Mouse (Mus musculus) testis, postnatal 14 days (tissue): ENCODE measurements around the gene Eif3l.

ENCODE experiments used
- DNase-seq: peaks from one replicate; pipeline ENCODE4 v3.0.0; 2021; ENCODE audit warnings: low spot score

The Eif3l gene

DNA sequence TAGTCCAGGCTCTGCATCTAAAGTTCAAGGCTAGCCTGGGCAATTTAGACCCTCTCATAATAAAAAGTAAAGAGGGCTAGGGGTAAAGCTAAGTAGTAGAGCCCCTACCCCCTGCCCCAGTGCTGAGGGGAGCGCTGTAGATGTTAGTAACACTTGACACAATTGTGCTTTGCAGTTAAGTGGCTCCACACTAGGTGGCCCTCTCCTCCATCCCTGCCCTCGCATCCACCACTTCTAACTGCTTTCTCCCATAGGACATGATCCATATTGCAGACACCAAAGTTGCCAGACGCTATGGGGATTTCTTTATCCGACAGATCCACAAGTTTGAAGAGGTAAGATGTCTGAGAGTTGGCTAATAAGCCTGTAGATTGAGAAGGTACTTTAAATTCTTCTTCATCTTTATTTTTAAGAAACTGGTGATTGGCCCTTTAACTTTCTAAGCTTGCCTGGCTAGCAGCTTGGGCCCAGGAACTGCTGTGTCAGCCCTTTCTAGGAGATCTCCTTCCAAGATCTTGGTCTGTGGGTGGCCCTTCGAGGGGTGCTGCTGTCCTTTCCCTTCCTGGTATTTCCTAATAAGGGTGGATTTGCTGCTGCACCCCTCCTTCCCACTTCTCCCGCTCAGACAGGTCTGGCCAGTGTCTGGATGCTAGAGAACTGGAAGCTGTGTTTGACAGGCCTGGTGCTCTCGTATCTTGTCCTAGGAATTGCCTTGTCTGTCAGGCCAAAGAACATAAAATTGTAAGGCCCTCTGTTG lies 18.3 kb downstream of the Eif3l start:
- peak; percentile 44 for DNase-seq

DNA sequence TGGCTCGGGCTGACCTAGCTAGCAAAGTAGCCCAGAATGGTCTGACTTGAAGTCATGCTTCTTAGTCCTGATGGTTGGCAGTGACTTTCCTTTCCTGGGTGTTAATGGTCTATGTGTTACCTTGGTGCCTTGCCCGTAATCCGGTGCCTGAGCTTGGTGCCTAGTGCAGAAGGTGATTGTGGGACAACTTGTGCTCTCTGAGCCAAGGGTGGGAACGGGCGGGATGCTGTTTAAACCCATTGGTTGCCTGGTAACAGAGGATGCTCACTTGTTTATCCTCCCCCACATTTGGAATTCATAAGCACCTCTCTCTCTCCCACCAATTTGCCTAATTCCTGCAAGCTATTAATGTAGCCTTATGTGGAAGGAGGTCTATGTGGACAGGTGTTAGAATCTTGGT lies 20.5 kb downstream of the Eif3l start:
- DNase-seq, result no peak

DNA sequence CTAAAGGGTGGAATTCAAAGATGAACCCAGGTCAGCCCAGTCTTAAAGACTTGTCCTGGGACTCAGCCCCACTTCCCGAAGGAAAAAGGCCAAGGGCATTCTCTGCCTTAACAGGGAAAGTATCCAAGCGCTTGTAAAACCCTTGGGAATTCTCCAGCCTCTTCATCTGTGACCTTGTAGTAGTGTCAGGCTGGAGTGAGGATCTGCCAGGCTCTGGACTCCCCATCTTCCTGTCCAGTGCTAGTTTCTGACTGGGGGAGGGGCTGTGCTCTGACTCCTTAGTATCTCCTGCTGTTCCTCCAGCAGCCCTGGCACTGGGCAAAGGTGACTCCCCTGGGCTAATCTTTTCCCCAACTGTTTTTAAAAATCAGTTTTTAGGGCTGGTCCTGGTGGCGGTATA lies 21.6 kb downstream of the Eif3l start:
- DNase-seq, result peak; percentile 49

DNA sequence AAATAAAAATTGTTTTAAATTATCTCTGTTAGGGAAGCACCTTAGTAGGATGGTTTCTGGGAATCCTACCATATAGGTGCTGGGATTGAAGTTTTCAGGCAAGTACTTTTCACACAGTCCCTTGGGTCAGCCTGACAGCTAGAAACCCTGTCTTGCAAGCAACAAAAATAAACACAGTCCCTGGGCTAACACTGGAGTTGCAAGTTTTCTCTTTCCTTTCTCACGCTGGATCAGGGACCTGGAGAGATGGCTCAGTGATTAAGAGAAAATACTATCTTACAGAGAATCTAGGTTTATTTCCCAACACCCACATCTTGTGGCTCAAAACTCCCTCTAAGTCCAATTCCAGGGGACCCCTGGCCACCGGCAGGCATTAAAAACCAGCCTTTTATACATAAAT lies 22.2 kb downstream of the Eif3l start:
- no peak for DNase-seq

DNA sequence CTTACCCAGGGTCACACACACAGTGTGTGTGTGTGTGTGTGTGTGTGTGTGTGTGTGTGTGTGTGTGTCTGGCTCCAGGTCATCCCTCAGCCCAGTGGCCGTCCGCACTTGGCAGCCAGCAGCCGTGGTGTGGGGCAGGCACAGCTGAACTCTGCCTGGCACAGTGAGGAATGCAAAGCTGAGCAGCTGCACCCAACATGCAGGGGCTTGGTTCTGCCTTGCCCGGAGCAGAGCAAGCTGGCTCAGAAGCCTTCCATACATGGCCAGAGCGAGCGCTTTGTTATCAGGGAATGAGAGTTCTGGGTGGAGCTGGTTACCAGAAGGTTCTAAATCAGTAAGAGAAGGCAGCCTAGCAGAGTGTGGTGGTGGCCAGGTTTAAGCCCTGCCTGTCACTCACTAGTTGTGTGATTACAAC lies 22.6 kb downstream of the Eif3l start:
- DNase-seq, result peak; percentile 45

DNA sequence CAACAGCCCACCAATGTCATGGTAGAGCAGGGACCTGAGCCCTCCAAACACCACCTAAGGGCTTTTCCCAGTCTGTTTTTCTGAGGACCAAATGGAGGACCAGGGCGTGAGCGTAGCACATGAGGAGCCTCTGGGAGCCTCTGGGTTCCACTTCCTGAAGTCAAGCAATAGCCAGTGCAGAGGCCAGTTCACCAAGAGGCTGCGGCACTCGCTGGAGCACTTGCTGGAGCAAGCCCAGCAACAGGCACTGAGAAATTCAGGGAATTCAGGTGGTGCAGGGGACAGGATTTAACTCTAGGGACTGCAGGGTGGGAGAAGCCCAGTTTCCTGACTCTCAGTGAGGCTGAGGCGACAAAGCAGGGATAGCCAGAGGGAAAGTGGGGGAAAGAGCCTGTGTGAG lies 23.2 kb downstream of the Eif3l start:
- DNase-seq, result no peak

DNA sequence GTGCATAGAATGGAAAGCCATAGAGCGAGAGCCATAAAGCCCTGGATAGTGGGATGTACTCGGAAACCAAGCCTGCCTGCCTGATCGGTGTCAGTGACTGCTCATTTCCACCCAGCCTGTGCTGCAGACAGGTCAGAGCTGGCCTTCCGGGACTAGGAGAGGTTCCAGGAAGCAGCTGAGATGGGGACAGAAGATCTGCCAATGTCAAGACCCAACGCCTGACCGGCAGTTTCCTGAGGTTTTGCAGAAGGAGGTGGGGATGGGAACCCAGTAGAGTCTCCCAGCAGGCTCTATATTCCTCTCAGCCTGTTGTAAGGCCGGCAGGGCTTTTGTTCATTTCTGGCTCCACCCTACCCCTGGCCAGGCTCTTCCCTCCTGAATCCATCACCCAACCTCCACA lies 23.9 kb downstream of the Eif3l start:
- no peak for DNase-seq

DNA sequence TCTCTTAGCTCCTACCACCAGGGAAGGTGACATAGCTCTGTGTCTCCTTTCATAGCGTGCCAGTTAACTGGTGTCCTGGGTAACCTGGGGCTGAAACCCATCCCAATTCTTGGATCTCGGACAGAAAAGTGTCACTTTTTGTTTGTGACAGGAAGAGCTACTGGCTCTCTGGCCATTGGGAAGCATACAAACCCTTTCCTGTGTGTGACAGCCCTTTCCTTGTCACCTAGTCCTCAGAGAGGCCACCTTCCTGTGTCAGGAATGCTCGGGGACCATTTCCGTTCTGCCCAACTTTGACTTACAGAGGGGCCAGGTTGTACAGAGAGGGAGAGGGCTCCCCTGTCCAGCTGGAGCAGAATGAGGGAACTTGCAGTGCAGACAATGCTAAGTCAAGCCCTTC lies 24.5 kb downstream of the Eif3l start:
- DNase-seq, result no peak

DNA sequence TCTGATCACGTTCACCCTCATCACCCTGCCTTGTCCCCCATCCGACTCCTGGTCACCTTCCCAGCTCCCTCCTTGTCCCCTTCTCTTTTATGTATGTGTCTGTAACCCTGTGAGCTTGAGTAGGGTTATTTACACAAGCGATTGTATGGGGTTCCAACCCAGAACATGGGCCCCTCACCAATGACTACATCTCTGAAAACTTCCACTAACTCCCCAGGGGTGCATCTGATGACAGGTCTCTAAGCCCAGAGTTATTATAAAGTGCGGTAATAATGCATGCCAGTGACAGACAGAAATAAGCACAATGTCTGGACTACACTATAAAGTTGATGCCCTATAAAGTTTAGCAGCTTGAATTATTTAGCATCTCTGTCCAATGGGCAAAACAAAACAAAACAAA lies 25.4 kb downstream of the Eif3l start:
- DNase-seq, result no peak

DNA sequence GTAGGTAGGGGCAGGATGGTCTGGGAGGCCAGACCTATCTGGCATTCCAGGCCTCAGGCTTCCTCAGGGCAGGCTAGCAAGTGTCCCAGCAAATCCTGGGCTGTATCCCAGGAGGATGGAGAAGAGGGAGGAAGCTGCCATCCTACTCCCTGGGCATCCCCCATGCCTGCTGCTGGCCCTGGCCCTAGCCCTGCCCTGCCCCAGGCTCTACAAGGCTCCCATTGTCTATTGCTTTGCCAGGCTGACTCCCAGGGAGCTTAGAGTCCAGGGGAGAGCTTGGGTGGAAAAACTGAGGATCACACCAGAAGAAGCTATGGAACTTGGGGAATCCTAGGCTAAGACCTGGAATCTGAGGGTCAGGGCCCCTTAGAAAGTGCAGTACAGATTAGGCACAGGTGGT lies 26.6 kb downstream of the Eif3l start:
- no peak for DNase-seq

DNA sequence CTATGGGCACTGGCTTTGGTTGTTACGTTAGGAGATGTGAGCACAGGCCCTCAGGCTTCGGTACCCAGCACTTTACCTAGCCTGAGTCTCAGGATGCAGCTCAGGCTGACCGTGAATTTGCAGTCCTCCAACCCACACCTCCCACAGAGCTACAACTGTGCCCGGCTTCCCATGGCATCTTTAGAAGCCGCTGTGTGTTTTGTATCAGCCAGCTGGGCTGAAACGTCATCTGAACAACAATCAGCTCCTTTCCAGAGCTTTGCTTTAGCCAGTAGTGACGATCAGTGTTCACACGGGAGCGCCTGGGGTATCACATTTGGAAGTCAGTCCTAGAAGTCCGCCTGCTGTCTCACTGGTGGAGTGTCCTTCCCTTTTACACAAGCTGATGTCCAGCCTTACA lies 28.3 kb downstream of the Eif3l start:
- DNase-seq, result no peak

DNA sequence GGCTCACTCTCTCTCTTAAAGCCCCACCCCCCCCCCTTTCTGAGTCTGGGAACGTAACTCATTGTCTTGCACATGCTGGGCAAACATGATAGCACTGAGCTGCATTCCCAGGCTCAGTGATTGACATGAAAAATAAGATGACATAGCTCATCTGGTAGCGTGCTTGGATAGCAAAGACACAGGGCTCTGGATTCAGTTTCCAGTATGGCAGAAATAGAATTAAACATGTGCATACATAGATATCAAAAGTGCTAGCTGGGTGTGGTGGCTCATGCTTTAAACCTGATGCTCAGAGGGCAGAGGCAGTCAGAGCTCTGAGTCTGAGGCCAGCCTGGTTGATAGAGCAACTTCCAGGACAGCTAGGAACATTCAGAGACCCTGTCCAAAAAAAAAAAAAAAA lies 30.8 kb downstream of the Eif3l start:
- DNase-seq, result no peak

DNA sequence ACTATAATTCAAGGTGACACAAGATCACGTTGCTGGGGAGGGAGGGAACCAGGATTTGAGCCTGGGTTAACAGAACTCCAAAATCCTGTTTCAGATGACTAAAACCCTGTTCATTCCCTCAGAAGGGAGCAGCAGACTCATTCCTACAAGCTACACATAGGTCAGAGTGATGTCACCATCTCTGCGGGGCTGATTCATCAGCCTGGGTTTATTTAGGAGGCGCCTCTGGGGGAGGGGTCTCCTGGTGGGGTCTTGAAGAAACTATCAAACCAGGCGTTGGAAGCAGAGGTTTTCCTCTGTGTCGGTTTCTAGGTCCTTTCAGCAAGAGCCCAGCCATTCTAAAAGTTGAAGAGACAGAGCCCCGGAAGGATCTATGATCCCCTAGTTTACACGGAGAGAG lies 33.0 kb downstream of the Eif3l start:
- no peak for DNase-seq

DNA sequence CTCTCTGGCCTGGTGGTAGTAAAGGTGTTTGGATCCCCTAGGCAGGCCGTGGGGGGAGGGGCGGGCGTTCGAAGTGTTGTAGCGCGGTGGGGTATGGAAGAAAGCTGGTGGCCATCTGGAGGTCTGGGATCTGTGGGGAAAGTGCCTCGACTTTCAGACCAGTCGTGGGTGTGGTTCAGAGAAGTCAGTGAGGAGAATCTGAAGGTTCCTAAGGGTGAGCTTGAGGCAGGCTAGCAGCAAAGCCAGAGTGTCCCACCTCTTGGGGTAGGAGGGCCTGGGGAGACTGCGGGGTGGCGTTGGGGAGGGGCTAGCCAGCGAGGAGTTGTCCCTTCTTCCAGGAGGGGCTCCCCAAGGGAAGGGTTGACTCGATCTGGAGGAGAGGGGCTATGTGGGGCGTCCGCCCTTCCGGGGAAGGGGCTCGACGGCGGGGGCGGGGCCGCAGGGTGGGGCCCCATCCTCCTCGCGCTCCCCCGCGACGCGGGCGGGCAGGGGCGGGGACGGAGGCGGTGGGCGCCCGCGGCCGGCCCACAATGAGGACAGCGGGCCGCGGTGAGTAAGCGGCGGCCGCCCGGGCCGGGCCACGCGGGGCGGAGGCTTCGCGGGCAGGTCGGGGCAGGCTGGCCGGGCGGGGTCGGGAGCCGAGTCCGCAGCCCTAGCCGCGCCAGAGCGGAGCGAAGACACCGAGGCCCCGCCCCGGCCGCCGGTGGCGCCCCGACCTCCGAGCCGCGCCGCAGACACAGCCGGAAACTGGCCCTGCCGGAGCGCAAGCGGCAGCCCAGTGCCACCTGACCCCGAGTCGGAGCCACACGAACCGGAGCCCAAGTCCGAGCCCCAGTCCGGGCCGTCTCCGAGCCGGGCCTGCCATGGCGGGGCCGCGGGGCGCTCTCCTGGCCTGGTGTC lies 33.7 kb downstream of the Eif3l start, which contains the start of gene Micall1:
Gene Micall1 (plus strand): TSS at position 478 of the 900 bp plus-strand sequence.
- DNase-seq, result peak; percentile 80

DNA sequence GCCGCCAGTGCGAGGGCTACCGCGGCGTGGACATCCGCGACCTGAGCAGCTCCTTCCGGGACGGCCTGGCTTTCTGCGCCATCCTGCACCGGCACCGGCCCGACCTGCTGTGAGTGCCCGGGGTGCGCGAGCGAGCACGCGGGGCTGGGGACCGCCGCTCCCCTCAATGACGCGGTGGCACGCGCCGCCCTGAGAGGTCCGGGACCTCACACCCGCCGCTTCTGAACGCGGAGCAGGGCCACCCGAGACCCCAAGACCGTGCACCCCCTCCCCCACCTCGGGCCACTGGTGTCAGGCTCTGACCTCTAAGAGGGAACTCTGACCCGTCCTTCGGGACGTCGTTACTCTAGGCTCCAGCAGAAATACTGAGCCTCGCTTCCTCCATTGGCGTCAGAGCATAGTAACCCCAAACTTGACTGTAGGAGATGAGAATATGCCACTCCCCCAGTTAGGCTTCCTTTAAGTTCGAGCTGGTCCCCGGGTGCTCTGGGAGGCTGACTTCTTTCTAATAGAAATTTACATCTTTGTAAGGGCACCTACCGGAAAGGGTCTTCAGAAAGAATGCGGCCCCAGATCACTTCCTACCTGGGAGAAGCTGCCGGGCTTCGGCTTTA lies 34.4 kb downstream of the Eif3l start:
- no peak for DNase-seq

DNA sequence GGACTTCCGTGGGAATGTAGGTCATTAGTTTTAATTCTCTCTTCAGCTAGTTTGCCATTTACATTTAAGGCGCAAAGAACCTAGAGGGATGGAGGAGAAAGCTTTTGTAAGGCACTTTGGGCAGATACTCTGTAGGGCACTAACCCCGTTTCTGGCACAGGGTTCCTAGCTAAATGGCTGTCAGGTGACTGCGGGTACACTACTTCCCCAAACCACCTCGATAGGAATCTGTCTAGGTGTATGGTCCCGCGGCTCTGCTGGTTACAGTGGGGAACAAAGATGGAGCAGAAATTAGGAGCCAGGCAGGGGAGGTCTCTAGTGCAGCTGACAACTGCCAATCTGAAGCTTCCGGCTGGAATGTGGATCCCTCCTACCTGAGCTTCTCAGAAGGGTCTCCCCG lies 35.1 kb downstream of the Eif3l start:
- DNase-seq, result no peak

DNA sequence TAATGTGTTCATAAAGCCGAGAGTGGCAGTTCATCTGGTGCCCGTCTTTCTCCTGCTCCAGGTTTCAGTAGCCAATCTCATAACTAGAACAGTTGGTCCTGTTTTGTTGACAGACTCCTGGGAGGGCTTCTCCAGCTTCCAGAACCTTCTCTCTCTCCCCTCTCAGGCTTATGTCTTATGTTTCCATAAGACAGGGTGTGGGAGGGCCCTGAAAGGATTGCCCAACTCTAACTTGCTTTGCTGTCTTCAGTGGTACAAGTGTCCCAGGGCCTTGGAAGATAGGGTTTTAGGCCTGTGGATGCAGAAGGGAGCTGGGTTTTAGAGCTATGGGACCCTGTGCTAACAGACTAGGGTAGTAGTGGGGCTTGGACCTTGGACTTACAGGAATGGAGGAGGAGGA lies 35.5 kb downstream of the Eif3l start:
- no peak for DNase-seq

DNA sequence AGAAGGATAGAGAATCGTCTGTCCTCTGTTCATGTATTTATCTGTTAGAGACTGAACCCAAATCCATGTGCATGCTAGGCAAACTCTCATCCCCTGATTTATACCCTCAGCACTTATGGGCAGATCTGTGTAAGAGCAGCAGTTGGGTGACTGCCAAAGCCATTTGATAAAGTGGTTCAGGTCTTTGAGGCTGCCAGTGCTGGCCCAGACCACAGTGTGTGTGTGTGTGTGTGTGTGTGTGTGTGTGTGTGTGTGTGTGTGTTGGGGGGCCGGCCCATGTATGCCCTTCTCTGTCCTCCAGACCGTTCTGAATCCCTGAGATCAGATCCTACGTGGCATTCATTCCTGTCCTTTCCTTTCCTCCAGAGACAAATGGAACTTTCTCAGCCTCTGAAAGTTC lies 36.8 kb downstream of the Eif3l start:
- no peak for DNase-seq

DNA sequence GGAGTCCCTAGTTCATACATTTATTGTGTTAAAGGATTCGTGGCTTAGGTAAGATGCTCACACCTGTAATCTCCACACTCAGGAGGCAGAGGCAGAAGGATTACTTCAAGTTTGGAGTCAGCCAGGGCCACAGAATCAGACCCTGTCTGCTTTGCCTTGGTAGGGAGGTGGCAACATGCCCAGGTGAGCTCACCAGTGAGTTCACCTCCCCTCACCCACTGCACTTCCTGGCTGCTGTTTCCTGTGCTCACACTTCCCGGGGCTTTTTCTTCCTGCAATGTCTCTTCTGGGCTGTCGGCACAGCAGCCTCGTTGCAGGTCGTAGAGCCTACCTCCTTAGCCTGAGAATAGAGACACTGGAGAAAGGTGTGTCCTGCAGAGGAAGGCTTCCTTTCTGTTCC lies 40.3 kb downstream of the Eif3l start:
- no peak for DNase-seq

DNA sequence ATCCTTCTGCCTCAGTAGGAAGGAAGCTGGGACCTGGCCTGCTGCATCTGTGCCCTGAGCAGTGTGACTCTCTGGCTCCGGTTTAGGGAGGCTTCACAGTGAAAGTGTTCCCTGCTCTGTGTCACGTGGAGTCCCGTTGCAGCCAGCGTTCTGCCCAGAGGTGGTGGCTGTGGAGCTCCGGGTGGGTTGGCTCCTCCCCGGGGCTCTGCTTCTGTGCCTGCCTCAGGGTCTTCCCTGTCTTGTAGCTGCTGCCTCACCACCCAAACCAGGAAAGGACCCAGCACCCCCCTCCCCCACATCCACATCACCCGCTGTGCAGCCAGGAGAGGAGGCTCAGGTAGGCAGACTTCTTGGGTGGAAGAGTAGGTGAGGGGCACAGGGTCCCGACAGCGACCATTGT lies 44.5 kb downstream of the Eif3l start:
- DNase-seq, result no peak

DNA sequence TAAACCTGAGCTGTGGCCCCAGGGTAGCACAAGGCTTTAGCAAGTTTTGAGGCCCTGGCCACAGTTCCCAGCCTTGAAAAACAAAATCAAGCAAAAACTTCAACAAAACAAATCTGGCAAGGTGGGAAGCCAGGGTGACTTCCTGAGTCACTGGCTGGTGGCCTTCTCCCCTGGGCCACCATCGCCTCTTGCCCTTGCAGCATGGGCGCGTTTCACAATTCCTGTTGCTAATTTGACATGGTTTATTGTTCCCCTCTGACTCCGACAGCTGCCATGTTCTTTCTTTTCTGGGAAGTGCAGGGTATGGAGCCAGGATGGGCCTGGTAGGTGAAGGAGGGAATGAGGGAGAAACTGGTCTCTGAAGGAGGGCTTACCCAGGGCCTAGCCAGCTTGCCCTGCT lies 47.1 kb downstream of the Eif3l start:
- no peak for DNase-seq

DNA sequence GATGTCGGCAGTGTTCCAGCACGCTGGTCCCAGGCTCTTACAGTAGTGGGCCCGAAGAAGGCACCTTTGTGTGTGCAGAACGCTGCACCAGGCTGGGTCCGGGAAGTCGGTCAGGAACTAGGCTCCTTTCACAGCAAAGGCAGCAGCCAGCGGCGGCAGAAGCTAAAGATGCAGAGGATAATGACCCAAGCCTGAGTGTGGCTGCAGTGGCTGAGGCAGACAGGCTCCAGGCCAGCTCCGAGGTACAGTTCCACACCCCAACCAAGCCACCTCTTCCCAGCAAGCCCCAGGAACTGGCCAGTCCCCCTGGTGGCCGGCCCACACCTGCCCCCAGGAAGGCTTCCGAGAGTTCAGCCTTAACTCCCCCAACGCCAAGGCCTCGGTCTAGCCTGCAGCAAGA lies 47.6 kb downstream of the Eif3l start:
- DNase-seq, result no peak

DNA sequence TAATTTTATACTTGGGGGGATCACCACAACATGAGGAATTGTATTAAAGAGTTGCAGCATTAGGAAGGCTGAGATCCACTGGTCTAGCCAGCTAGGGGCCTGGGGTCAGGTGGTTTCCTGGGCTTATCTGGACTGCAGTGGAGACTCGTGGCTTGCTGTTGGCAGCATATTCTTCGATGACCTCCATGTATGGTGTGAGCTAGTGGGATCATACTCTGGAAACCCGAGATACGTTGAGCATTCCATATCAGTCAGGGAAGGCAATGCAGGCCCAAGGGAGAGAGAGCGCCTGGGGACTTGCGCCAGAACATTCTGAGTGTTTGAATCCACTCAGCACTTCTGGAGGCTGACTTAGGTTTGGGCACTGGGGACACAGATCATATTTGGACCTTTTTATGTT lies 48.8 kb downstream of the Eif3l start:
- no peak for DNase-seq
